In the genomic region with DNA sequence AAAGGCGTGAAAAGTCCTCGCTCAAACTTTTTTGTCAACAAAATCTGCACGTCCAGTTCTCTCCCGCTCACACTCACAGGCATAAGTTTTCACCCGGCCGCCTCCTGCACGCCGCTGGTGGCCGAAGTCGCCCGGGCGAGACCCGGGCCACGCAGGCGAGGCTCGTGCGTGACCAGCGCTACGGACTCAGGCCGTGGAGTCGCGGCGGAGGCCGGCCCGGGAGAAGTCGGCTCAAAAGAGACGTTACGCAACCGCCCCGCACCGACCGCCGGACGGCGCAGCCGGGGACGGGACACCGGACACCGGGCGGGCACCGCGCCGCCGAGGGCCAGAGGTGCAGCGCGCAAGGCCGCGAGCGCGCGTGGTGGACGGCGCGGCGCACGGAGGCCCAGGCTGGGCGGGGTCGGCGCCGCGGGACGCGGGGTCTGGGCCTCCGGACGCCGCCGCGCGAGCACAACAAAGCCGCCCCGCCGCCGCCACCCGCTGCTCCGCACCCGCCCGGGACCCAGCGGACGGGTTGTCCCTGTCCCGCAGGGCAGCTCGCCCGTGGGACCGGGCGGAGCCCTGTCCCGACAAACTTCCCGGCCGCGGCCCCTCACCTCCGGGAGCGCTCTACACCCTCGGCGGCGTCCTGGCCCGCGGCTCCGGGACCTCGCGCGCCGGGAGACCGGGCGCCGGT, we compare ENCODE assay signal across 8 mouse cellular contexts. TPM values are rescaled to one million over a fixed set of nuclear protein-coding genes. Genes with fewer than 3 reads are reported as not detected.
DNase-seq lines count a peak whose midpoint lies in the region; ATAC-seq and TF ChIP-seq lines count a peak whose summit lies in the region.

No protein-coding gene starts in this region.

- DNase-seq in adrenal gland, postnatal 14 days = peak; percentile 79
- peak; percentile 56 for DNase-seq in lung, embryonic 14.5 days
- DNase-seq in thymus, postnatal 4 days = peak; percentile 71

- peaks cover 53% of the 10 kb centered on the region for H3K79me2 ChIP-seq in C2C12 (ENCODE audit: control insufficient read depth, insufficient read depth)

- ATAC-seq in embryonic facial prominence, embryonic 13.5 days (ENCODE audit: insufficient number of reproducible peaks, insufficient read depth, low FRiP score, low TSS enrichment, low read depth) = peak; percentile 43
- peak; percentile 63 for ATAC-seq in heart, embryonic 11.5 days (replicated peaks; ENCODE audit: insufficient number of reproducible peaks, low FRiP score, low TSS enrichment)
- peak; percentile 72 for ATAC-seq in kidney, embryonic 14.5 days (ENCODE audit: low FRiP score, low TSS enrichment)
- peak; percentile 65 for ATAC-seq in lung, embryonic 14.5 days (ENCODE audit: insufficient read depth)
- ATAC-seq in neural tube, embryonic 15.5 days (ENCODE audit: low FRiP score) = peak; percentile 59

- no peaks in the 10 kb centered on the region for H3K9me3 ChIP-seq in embryonic facial prominence, embryonic 13.5 days
- H3K9me3 ChIP-seq in heart, embryonic 11.5 days (replicated peaks; ENCODE audit: control insufficient read depth, low read length) = no peaks in the 10 kb centered on the region
- no peaks in the 10 kb centered on the region for H3K9me3 ChIP-seq in kidney, embryonic 14.5 days (ENCODE audit: control insufficient read depth, low read length)
- no peaks in the 10 kb centered on the region for H3K9me3 ChIP-seq in lung, embryonic 14.5 days (ENCODE audit: low read depth, low read length)
- no peaks in the 10 kb centered on the region for H3K9me3 ChIP-seq in neural tube, embryonic 15.5 days (replicated peaks)

- peaks cover 45% of the 10 kb centered on the region for H3K79me3 ChIP-seq in C2C12 (ENCODE audit: low read depth)

- peaks cover 42% of the 10 kb centered on the region for H3K4me1 ChIP-seq in embryonic facial prominence, embryonic 13.5 days
- H3K4me1 ChIP-seq in heart, embryonic 11.5 days (ENCODE audit: control insufficient read depth, insufficient read depth, low read length) = peaks cover 17% of the 10 kb centered on the region
- H3K4me1 ChIP-seq in kidney, embryonic 14.5 days (ENCODE audit: control insufficient read depth, insufficient read depth, low read length) = peaks cover 9% of the 10 kb centered on the region; the same call in 1 of the 2 replicates
- H3K4me1 ChIP-seq in lung, embryonic 14.5 days (ENCODE audit: insufficient read depth) = peaks cover 9% of the 10 kb centered on the region
- H3K4me1 ChIP-seq in neural tube, embryonic 15.5 days = peaks cover 29% of the 10 kb centered on the region

- H3K4me2 ChIP-seq in embryonic facial prominence, embryonic 13.5 days = peak overlapping the region; percentile 71
- H3K4me2 ChIP-seq in heart, embryonic 11.5 days = peak overlapping the region; percentile 76
- H3K4me2 ChIP-seq in kidney, embryonic 14.5 days (replicated peaks; ENCODE audit: low read depth, low read length) = peak overlapping the region; percentile 76
- peak overlapping the region; percentile 78 for H3K4me2 ChIP-seq in lung, embryonic 14.5 days
- H3K4me2 ChIP-seq in neural tube, embryonic 15.5 days = peak overlapping the region; percentile 92

- WGBS in embryonic facial prominence, embryonic 13.5 days = under 1% methylated on average over 90 of the region's 103 CpGs
- WGBS in heart, embryonic 11.5 days (ENCODE audit: insufficient replicate concordance) = under 1% methylated on average over 92 of the region's 103 CpGs
- WGBS in kidney, embryonic 14.5 days = under 1% methylated on average over 44 of the region's 103 CpGs
- under 1% methylated on average over 93 of the region's 103 CpGs for WGBS in lung, embryonic 14.5 days
- under 1% methylated on average over 97 of the region's 103 CpGs for WGBS in neural tube, embryonic 15.5 days

- peak overlapping the region; percentile 95 for H3K9ac ChIP-seq in embryonic facial prominence, embryonic 13.5 days
- H3K9ac ChIP-seq in heart, embryonic 11.5 days (ENCODE audit: low read depth, low read length) = peak overlapping the region; percentile 98
- peak overlapping the region; percentile 98 for H3K9ac ChIP-seq in kidney, embryonic 14.5 days (ENCODE audit: low read depth, low read length)
- H3K9ac ChIP-seq in lung, embryonic 14.5 days = peak overlapping the region; percentile 98
- H3K9ac ChIP-seq in neural tube, embryonic 15.5 days (replicated peaks) = peak overlapping the region; percentile 84

- H3K4me3 ChIP-seq in C2C12 (ENCODE audit: insufficient read depth, poor library complexity, severe bottlenecking) = peak overlapping the region; percentile 74
- H3K4me3 ChIP-seq in embryonic facial prominence, embryonic 13.5 days = peak overlapping the region; percentile 82
- H3K4me3 ChIP-seq in heart, embryonic 11.5 days (ENCODE audit: low read depth, low read length) = peak overlapping the region; percentile 98
- peak overlapping the region; percentile 96 for H3K4me3 ChIP-seq in kidney, embryonic 14.5 days (ENCODE audit: low read length)
- peak overlapping the region; percentile 90 for H3K4me3 ChIP-seq in lung, embryonic 14.5 days (ENCODE audit: low read depth, low read length)
- H3K4me3 ChIP-seq in neural tube, embryonic 15.5 days (replicated peaks) = peak overlapping the region; percentile 87

- no peaks in the 10 kb centered on the region for H3K27me3 ChIP-seq in C2C12 (ENCODE audit: control insufficient read depth, insufficient read depth, insufficient read length)
- no peaks in the 10 kb centered on the region for H3K27me3 ChIP-seq in embryonic facial prominence, embryonic 13.5 days
- H3K27me3 ChIP-seq in heart, embryonic 11.5 days (ENCODE audit: control insufficient read depth, insufficient read depth, low read length) = no peaks in the 10 kb centered on the region
- no peaks in the 10 kb centered on the region for H3K27me3 ChIP-seq in kidney, embryonic 14.5 days (ENCODE audit: control insufficient read depth, insufficient read depth, low read length)
- H3K27me3 ChIP-seq in lung, embryonic 14.5 days (ENCODE audit: insufficient read depth, low read length) = no peaks in the 10 kb centered on the region
- H3K27me3 ChIP-seq in neural tube, embryonic 15.5 days (replicated peaks) = no peaks in the 10 kb centered on the region

- no peak for TF ChIP-seq CTCF in C2C12 (IDR thresholded peaks at IDR 0.05; ENCODE audit: control insufficient read depth, insufficient read depth, insufficient read length)
- TF ChIP-seq CTCF in lung, embryonic 14.5 days (IDR thresholded peaks at IDR 0.05; ENCODE audit: low read depth) = no peak

- H3K36me3 ChIP-seq in C2C12 (ENCODE audit: control insufficient read depth, insufficient read depth) = peaks cover 5% of the 10 kb centered on the region
- H3K36me3 ChIP-seq in embryonic facial prominence, embryonic 13.5 days = no peaks in the 10 kb centered on the region
- H3K36me3 ChIP-seq in heart, embryonic 11.5 days (ENCODE audit: control insufficient read depth, insufficient read depth, low read length) = no peaks in the 10 kb centered on the region
- no peaks in the 10 kb centered on the region for H3K36me3 ChIP-seq in kidney, embryonic 14.5 days (ENCODE audit: control insufficient read depth, insufficient read depth, low read length)
- H3K36me3 ChIP-seq in lung, embryonic 14.5 days (ENCODE audit: insufficient read depth) = no peaks in the 10 kb centered on the region
- H3K36me3 ChIP-seq in neural tube, embryonic 15.5 days = no peaks in the 10 kb centered on the region

- H3K27ac ChIP-seq in embryonic facial prominence, embryonic 13.5 days = peak overlapping the region; percentile 94
- peak overlapping the region; percentile 96 for H3K27ac ChIP-seq in heart, embryonic 11.5 days (ENCODE audit: low read depth, low read length)
- H3K27ac ChIP-seq in kidney, embryonic 14.5 days (ENCODE audit: low read depth, low read length) = peak overlapping the region; percentile 92
- peak overlapping the region; percentile 97 for H3K27ac ChIP-seq in lung, embryonic 14.5 days (ENCODE audit: low read depth)
- H3K27ac ChIP-seq in neural tube, embryonic 15.5 days (replicated peaks) = peak overlapping the region; percentile 85

- H3ac ChIP-seq in C2C12 (ENCODE audit: control insufficient read depth, insufficient read length, low read depth) = peak overlapping the region; percentile 100

TF ChIP-seq in C2C12, 6 proteins besides CTCF, POLR2A, EP300 and RAD21:
- no peak for TF ChIP-seq USF1 (IDR thresholded peaks at IDR 0.05; ENCODE audit: low read depth)
- TF ChIP-seq CEBPB (IDR thresholded peaks at IDR 0.05; ENCODE audit: low read depth) = peak; percentile 71
- no peak for TF ChIP-seq MYOG (IDR thresholded peaks at IDR 0.05; ENCODE audit: control insufficient read depth, extremely low read depth, insufficient read length)

RNA-seq across cellular contexts. Expression of gene Gm49361, which starts 0.5 kb away (rescaled TPM):
- not detected for polyA plus RNA-seq in C2C12 (2012; fragmentation: generic; extraction: Trizol)
- total RNA-seq in adrenal gland, postnatal 14 days (2021) = 2.0 and 3.4 TPM in 2 replicates
- polyA plus RNA-seq in embryonic facial prominence, embryonic 13.5 days (2015; fragmentation: Nextera tagmentation; extraction: Ambion mirVana) = not detected in 2 replicates
- not detected in 2 replicates for polyA plus RNA-seq in heart, embryonic 11.5 days (2014; fragmentation: Nextera tagmentation; extraction: Ambion mirVana)
- not detected in 2 replicates for polyA plus RNA-seq in kidney, embryonic 14.5 days (2014; fragmentation: Nextera tagmentation; extraction: Ambion mirVana)
- polyA plus RNA-seq in lung, embryonic 14.5 days (2014; fragmentation: Nextera tagmentation; extraction: Ambion mirVana) = not detected in 2 replicates
- not detected in 2 replicates for polyA plus RNA-seq in neural tube, embryonic 15.5 days (2015; fragmentation: Nextera tagmentation; extraction: Ambion mirVana)

RNA-seq across cellular contexts. Expression of gene Lats2, which starts 12.8 kb away (rescaled TPM):
- polyA plus RNA-seq in C2C12 (2012; fragmentation: generic; extraction: Trizol) = 15.6 TPM
- total RNA-seq in adrenal gland, postnatal 14 days (2021) = 37.0 and 45.3 TPM in 2 replicates
- 25.3 TPM in 2 replicates for polyA plus RNA-seq in embryonic facial prominence, embryonic 13.5 days (2015; fragmentation: Nextera tagmentation; extraction: Ambion mirVana)
- 18.9 and 20.7 TPM in 2 replicates for polyA plus RNA-seq in heart, embryonic 11.5 days (2014; fragmentation: Nextera tagmentation; extraction: Ambion mirVana)
- polyA plus RNA-seq in kidney, embryonic 14.5 days (2014; fragmentation: Nextera tagmentation; extraction: Ambion mirVana) = 12.6 and 21.5 TPM in 2 replicates
- polyA plus RNA-seq in lung, embryonic 14.5 days (2014; fragmentation: Nextera tagmentation; extraction: Ambion mirVana) = 25.1 and 28.9 TPM in 2 replicates
- 5.8 and 8.5 TPM in 2 replicates for polyA plus RNA-seq in neural tube, embryonic 15.5 days (2015; fragmentation: Nextera tagmentation; extraction: Ambion mirVana)

RNA-seq across cellular contexts. Expression of gene Sap18, which starts 52.5 kb away (rescaled TPM):
- 111 TPM for polyA plus RNA-seq in C2C12 (2012; fragmentation: generic; extraction: Trizol)
- 35.1 and 37.1 TPM in 2 replicates for total RNA-seq in adrenal gland, postnatal 14 days (2021)
- polyA plus RNA-seq in embryonic facial prominence, embryonic 13.5 days (2015; fragmentation: Nextera tagmentation; extraction: Ambion mirVana) = 27.4 and 35.4 TPM in 2 replicates
- polyA plus RNA-seq in heart, embryonic 11.5 days (2014; fragmentation: Nextera tagmentation; extraction: Ambion mirVana) = 19.5 and 34.2 TPM in 2 replicates
- polyA plus RNA-seq in kidney, embryonic 14.5 days (2014; fragmentation: Nextera tagmentation; extraction: Ambion mirVana) = 37.2 and 49.1 TPM in 2 replicates
- polyA plus RNA-seq in lung, embryonic 14.5 days (2014; fragmentation: Nextera tagmentation; extraction: Ambion mirVana) = 20.1 and 28.3 TPM in 2 replicates
- 26.5 and 28.7 TPM in 2 replicates for polyA plus RNA-seq in neural tube, embryonic 15.5 days (2015; fragmentation: Nextera tagmentation; extraction: Ambion mirVana)

Comparison
In these comparisons a context has a peak if more than half of its experiments do, and no peak if none do; other contexts are left out.
1. Peak in every context shown above with its lines: DNase-seq, ATAC-seq, H3K4me3 ChIP-seq and H3K27ac ChIP-seq.